Mouse (Mus musculus) liver, embryonic 16.5 days (tissue): ENCODE data around the gene Cby1. TPM values are rescaled to one million over a fixed set of nuclear protein-coding genes. Genes with fewer than 3 reads are reported as not detected.
A peak's percentile ranks its signal among the peaks of the same experiment; 100 is the strongest.

Experiments
- ATAC-seq: fragments of 200-750 bp; cut with Nextera tagmentation; 2 replicates; pipeline ENCODE4 v1.8.0; 2017; ENCODE audit warnings: low read depth, mild to moderate bottlenecking, moderate number of reproducible peaks, moderate library complexity
- H3K27ac ChIP-seq: fragments of 300-500 bp; sonication (generic); 2 replicates; pipeline ENCODE4 v1.5.1; 2014; ENCODE audit warnings: mild to moderate bottlenecking, low read length
- H3K27me3 ChIP-seq: fragments of 300-500 bp; sonication (generic); 2 replicates; pipeline ENCODE4 v1.6.1; 2014; ENCODE audit warnings: low read depth, low read length, mixed read lengths; ENCODE audit not compliant: control insufficient read depth, insufficient read depth
- H3K36me3 ChIP-seq: fragments of 300-500 bp; sonication (generic); 2 replicates; pipeline ENCODE4 v1.6.1; 2014; ENCODE audit warnings: mild to moderate bottlenecking; ENCODE audit not compliant: control insufficient read depth, insufficient read depth
- H3K4me1 ChIP-seq: fragments of 300-500 bp; sonication (generic); 2 replicates; pipeline ENCODE4 v1.6.1; 2014; ENCODE audit warnings: low read depth, low read length, mixed read lengths; ENCODE audit not compliant: control insufficient read depth
- H3K4me2 ChIP-seq: fragments of 300-500 bp; sonication (generic); 2 replicates; pipeline ENCODE4 v1.6.1; 2014; ENCODE audit warnings: low read depth, low read length, mixed read lengths
- H3K4me3 ChIP-seq: fragments of 300-500 bp; sonication (generic); 2 replicates; pipeline ENCODE4 v1.5.1; 2014; ENCODE audit warnings: low read depth, mild to moderate bottlenecking, low read length
- H3K9ac ChIP-seq: fragments of 300-500 bp; sonication (generic); 2 replicates; pipeline ENCODE4 v1.6.1; 2014; ENCODE audit warnings: low read depth, low read length
- H3K9me3 ChIP-seq: fragments of 300-500 bp; sonication (generic); replicated peaks from 2 replicates; pipeline ENCODE4 v1.6.1; 2016; ENCODE audit warnings: low read length; ENCODE audit not compliant: control insufficient read depth
- WGBS: fragments of 180-500 bp; shearing (Covaris S2); extraction: QIAGEN DNeasy Blood & Tissue Kit; methylation state at CpG from one replicate; pipeline ENCODE4 v1.1.7; 2014; ENCODE audit not compliant: insufficient replicate concordance; 5-methylcytosine and 5-hydroxymethylcytosine counted together
- polyA plus RNA-seq: library from polyadenylated mRNA; unstranded; fragments of >200 nt; fragmentation: Nextera tagmentation; extraction: Ambion mirVana; gene quantifications from 2 replicates; pipeline ENCODE4 v1.2.1, GENCODE M21; 2015

The Cby1 gene
- polyA plus RNA-seq, 1 experiment from 2014 or later = 10.2 TPM

DNA sequence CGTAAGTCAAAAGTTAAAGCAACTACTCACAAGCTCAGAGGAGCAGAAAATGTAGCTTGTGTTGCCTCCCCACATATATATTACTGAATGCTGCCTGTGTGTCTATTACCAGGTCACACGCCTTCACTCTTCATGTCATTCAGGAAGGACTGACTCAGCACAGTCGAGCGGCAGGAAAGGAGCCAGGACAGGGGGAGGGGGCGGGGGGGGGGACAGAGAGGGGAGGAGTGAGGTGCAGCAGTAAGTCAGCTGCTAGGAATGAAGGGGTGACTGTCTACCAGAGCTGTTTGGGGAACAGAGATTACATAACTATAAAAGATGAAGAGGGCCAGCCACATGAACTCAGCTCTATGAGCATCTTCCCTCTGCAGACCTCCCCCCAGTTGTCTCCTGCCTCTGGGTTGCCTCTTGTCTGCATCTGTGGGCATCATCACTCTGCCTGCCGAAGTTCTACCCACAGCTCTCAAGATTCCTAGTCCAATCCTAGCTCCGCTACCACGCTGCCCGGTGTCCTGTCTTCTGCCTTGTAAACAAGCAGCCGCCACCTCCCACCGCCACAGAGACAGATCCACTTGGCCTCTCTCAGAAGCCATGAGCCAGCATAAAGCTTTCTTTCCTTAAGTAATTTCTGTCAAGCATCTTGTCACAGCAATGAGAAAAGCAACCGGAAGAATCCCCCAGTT is 17.7 kb upstream of the Cby1 start:
- 47% methylated on average over 11 of the region's 12 CpGs for WGBS

DNA sequence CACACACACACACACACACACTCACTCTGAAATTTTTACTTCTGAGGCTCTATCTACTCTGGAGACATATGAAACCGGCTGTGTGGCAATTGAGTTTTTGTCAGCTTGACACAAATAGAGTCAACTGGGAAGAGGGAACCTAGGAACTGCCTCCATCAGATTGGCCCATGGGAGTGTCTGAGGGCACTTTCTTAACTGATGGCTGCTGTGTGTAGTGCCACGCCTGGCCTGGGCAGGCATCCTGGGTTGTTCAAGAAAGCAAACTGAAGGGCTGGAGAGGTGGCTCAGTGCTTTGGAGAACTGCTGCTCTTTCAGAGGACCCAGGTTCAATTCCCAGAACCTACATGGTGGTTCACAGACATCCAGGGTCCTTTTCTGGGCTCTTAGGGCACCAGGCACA is 13.5 kb upstream of the Cby1 start:
- no peak for ATAC-seq
- no peak overlapping the region for H3K4me3 ChIP-seq
- H3K36me3 ChIP-seq = no peaks in the 10 kb centered on the region
- H3K27me3 ChIP-seq = no peaks in the 10 kb centered on the region
- no peak overlapping the region for H3K27ac ChIP-seq
- no peak overlapping the region for H3K4me2 ChIP-seq
- 33% methylated on average over 2 of the region's 2 CpGs for WGBS
- H3K4me1 ChIP-seq = no peaks in the 10 kb centered on the region
- H3K9me3 ChIP-seq = no peaks in the 10 kb centered on the region
- no peak overlapping the region for H3K9ac ChIP-seq

More for the DNA sequence above, 17.7 kb upstream of the Cby1 start:
- Histone ChIP-seq H3K4me2 (no peak overlapping the region), H3K36me3 (no peaks in the 10 kb centered on the region), H3K9ac (no peak overlapping the region), H3K27ac (no peak overlapping the region), H3K4me3 (no peak overlapping the region), H3K9me3 (no peaks in the 10 kb centered on the region), H3K27me3 (no peaks in the 10 kb centered on the region), H3K4me1 (no peaks in the 10 kb centered on the region)
- no peak for ATAC-seq

DNA sequence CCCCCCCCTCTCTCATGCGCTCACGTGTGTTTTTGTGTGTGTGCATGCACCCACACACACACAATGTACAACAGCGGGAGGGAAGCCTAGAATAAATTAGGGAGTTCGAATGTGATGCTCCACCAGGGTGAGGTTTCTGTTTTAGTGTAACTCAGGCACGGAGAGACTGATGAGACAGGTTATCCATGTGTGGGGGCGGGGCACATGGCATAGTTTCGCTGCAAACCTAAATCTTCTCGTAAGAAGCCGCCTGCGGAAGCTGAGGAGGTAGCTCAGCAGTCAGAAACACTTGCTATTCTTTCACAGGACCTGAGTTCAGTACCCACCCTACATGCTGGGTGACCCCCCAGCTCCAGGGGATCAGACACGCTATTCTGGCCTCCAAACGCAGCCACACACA is 10.9 kb upstream of the Cby1 start:
- no peak for ATAC-seq
- Histone ChIP-seq H3K27me3 (no peaks in the 10 kb centered on the region), H3K9ac (no peak overlapping the region), H3K36me3 (no peaks in the 10 kb centered on the region), H3K4me2 (no peak overlapping the region), H3K9me3 (no peaks in the 10 kb centered on the region), H3K4me3 (no peak overlapping the region), H3K27ac (no peak overlapping the region), H3K4me1 (no peaks in the 10 kb centered on the region)
- WGBS = 74% methylated on average over 12 of the region's 12 CpGs

DNA sequence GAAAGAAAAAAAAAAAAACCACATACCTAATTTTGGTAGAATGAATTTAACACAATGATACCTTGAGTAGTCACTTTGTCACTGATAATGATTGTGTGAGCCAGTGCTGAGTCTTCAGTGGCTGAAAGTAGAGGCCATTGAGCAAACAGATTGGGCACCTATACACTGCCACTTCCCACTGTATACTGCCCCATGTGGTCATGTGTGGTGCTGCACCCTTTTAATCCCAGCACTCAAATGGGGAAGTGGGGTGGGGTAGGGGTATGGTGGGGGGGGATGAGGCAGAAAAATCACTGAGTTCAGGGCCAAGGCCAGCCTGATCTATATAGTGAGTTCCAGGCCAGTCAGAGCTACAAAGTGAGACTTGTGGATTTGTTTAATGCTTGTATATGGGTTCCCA is 8.4 kb upstream of the Cby1 start:
- Histone ChIP-seq H3K4me1 (no peaks in the 10 kb centered on the region), H3K27me3 (no peaks in the 10 kb centered on the region), H3K9me3 (no peaks in the 10 kb centered on the region), H3K4me3 (no peak overlapping the region), H3K27ac (no peak overlapping the region), H3K36me3 (no peaks in the 10 kb centered on the region), H3K4me2 (no peak overlapping the region), H3K9ac (no peak overlapping the region)
- ATAC-seq = no peak

DNA sequence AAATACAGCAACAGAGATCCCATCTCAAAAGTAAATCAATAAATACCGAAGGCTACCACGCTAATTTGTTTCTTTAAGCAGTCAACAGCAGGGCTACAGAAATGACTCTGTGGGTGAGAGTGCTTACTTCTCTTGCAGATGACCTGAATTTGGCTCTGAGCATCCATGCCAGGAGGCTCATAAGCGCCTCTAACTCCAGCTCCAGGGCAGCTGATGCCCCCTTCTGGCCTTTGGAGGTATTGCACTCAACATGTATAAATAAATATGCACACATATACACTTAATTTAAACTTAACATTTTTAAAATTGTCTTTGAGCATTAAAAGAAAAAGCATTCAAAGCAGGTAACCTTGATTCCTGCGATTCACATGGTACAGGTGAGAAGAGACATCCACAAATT is 7.5 kb upstream of the Cby1 start:
- H3K4me1 ChIP-seq = no peaks in the 10 kb centered on the region
- 63% methylated on average over 4 of the region's 4 CpGs for WGBS
- ATAC-seq = no peak

DNA sequence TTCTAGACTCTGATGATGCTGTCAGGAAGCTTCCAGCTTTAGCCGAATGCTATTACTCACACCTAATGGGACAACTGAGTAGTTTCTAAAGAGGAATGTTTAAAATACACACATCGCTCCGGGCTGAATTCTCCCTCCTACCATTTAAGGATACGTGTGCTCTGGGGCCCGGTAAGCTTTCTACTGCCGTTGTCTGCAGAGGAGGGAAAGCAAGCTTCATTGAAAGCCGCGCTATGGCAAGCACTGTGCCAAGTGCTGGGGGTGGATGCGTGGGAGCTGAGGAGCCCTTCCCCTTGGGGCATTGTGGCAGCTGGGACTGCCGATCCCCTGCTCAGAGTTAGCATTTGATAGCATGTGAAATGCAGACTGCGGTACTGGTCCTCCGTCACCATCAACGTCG is 2.5 kb upstream of the Cby1 start:
- 91% methylated on average over 14 of the region's 14 CpGs for WGBS
- H3K27me3 ChIP-seq = no peaks in the 10 kb centered on the region
- H3K36me3 ChIP-seq = no peaks in the 10 kb centered on the region
- H3K9me3 ChIP-seq = no peaks in the 10 kb centered on the region
- no peak overlapping the region for H3K9ac ChIP-seq
- no peak overlapping the region for H3K27ac ChIP-seq
- H3K4me1 ChIP-seq = peaks cover 12% of the 10 kb centered on the region
- no peak overlapping the region for H3K4me3 ChIP-seq
- no peak for ATAC-seq
- no peak overlapping the region for H3K4me2 ChIP-seq

More for the DNA sequence above, 7.5 kb upstream of the Cby1 start:
- Histone ChIP-seq H3K36me3 (no peaks in the 10 kb centered on the region), H3K27ac (no peak overlapping the region), H3K9me3 (no peaks in the 10 kb centered on the region), H3K4me3 (no peak overlapping the region), H3K9ac (no peak overlapping the region), H3K4me2 (no peak overlapping the region), H3K27me3 (no peaks in the 10 kb centered on the region)

DNA sequence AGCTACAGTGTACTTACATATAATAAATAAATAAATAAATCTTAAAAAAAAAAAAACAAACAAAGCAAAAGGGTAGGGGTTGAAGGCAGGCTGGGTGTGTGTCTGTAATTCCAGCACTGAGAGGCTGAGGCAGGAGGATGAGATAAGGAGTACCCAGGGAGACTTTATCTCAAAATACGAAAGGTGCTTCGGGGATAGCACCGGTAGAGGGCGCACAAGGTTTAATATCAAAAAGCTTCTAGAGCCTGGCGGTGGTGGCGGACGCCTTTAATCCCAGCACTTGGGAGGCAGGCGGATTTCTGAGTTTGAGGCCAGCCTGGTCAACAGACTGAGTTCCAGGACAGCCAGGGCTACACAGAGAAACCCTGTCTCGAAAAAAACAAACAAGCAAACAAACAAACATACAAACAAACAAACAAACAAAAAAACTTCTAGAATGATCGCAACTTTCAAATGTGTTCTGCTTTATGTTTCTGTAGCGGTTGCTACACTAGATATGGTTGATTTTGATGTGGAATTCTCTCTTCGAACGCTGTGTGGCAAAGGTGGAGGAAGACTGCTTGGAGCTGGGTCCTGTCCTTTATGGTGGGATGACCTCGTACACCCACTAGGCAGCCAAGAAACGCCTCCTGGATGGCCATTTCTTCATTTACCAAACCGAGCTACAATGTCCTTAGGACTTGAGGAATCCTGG is 1.0 kb upstream of the Cby1 start:
- 3% methylated on average over 16 of the region's 16 CpGs for WGBS
- H3K4me3 ChIP-seq = peak overlapping the region; percentile 71
- H3K27me3 ChIP-seq = no peaks in the 10 kb centered on the region
- H3K9ac ChIP-seq = peak overlapping the region; percentile 83
- H3K27ac ChIP-seq = peak overlapping the region; percentile 67
- H3K36me3 ChIP-seq = no peaks in the 10 kb centered on the region
- peak overlapping the region; percentile 86 for H3K4me2 ChIP-seq
- ATAC-seq = peak; percentile 58
- H3K4me1 ChIP-seq = peaks cover 12% of the 10 kb centered on the region
- no peaks in the 10 kb centered on the region for H3K9me3 ChIP-seq

DNA sequence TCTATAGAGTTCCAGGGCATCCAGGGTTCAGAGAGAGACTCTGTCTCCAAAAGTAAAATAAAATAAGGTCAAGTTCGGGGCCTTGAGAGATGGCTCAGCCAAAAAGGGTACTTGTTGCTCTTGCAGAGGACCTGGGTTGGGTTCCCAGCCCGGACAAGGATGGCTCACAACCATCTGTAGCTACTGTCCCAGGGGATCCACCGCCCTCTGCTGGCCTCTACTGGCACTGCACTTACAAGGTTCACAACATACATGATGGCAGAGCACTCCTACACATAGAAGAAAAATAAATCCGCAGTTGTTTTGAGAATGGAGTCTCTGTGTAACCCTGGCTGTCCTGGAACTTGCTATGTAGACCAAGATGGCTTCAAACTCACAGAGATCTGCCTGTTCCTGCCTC is 2.9 kb downstream of the Cby1 start:
- no peak overlapping the region for H3K4me3 ChIP-seq
- no peak overlapping the region for H3K9ac ChIP-seq
- WGBS = 68% methylated on average over 4 of the region's 4 CpGs
- H3K9me3 ChIP-seq = no peaks in the 10 kb centered on the region
- H3K27ac ChIP-seq = no peak overlapping the region
- ATAC-seq = no peak
- H3K4me1 ChIP-seq = peaks cover 12% of the 10 kb centered on the region
- no peak overlapping the region for H3K4me2 ChIP-seq
- H3K36me3 ChIP-seq = no peaks in the 10 kb centered on the region
- H3K27me3 ChIP-seq = no peaks in the 10 kb centered on the region

DNA sequence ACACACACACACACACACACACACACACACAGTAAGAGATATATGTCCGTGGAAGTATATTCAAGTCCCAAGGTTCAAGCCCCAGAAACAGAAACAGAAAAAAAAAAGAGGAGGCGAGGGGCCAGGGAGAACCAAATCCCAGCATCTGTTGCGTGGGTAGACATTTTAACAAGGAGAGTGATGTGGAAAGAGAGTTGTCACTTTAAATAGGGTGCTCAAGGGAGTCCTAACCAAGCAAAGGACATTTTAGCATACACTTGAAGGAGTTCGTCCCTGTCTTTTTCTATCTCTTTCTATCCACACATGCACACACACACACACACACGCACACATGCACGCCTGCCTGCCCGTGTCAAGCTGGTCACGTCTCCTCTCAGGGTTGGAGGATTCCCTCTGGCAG is 5.7 kb downstream of the Cby1 start:
- Histone ChIP-seq H3K9ac (no peak overlapping the region), H3K27ac (no peak overlapping the region), H3K27me3 (no peaks in the 10 kb centered on the region), H3K4me2 (no peak overlapping the region), H3K4me3 (no peak overlapping the region), H3K9me3 (no peaks in the 10 kb centered on the region), H3K4me1 (peaks cover 4% of the 10 kb centered on the region), H3K36me3 (no peaks in the 10 kb centered on the region)
- no peak for ATAC-seq
- 76% methylated on average over 8 of the region's 8 CpGs for WGBS
